Mouse (Mus musculus): Measurements from ENCODE around the gene Ppp1ca. TPM values are rescaled to one million over a fixed set of nuclear protein-coding genes. Genes with fewer than 3 reads are reported as not detected.

Gene Ppp1ca
- 627 and 649 TPM in 2 replicates for polyA plus RNA-seq (2016; fragmentation: Nextera tagmentation; extraction: Ambion mirVana)

DNA sequence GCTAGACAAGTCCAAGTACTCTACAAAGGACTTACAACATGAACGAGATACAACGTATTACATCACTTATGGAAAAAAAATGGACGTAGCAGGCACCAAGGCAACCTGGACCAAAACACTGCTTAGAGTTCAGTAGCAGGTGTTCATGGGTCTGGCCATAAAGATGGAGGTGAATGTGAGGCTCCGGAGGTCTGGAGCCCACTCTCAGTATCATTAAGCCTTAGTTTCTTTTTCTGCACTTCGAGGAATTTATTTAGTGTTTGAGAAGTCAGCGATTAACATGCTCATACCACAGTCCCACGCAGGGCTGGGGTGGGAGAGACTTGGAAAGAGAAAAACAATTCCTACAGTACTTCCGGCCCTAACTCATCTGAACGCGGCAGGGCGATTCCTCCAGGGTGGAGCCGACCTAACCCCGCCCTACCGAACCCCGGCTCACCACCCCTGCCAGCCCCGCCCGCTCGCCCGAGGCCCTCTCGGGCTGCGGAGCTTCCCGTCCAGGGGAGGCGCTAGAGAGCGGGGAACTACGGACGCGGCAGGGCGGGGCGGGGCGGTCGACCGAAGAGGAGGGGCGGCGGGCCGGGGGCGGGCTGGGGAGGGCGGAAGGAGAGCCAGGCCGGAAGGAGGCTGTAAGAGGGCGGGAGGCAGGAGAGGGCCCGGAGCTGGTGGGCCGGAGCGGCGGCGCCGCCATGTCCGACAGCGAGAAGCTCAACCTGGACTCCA, at the start of gene Ppp1ca:
Gene Ppp1ca (plus strand): TSS at position 538 of the 723 bp plus-strand sequence.
- Histone ChIP-seq H3K9me3 (replicated peaks) (no peaks in the 10 kb centered on the region), H3K27me3 (replicated peaks) (no peaks in the 10 kb centered on the region), H3K36me3 (peaks cover 36% of the 10 kb centered on the region), H3K27ac (ENCODE audit: poor library complexity, severe bottlenecking) (peak within 1 kb of the TSS; percentile 88), H3K4me3 (peak within 1 kb of the TSS; percentile 74), H3K4me1 (replicated peaks) (peaks cover 53% of the 10 kb centered on the region), H3K9ac (peak within 1 kb of the TSS; percentile 92), H3K4me2 (peak within 1 kb of the TSS; percentile 86)
- 6% methylated on average over 36 of the region's 47 CpGs for WGBS
- ATAC-seq (ENCODE audit: insufficient number of reproducible peaks, low FRiP score) = peak; percentile 93

DNA sequence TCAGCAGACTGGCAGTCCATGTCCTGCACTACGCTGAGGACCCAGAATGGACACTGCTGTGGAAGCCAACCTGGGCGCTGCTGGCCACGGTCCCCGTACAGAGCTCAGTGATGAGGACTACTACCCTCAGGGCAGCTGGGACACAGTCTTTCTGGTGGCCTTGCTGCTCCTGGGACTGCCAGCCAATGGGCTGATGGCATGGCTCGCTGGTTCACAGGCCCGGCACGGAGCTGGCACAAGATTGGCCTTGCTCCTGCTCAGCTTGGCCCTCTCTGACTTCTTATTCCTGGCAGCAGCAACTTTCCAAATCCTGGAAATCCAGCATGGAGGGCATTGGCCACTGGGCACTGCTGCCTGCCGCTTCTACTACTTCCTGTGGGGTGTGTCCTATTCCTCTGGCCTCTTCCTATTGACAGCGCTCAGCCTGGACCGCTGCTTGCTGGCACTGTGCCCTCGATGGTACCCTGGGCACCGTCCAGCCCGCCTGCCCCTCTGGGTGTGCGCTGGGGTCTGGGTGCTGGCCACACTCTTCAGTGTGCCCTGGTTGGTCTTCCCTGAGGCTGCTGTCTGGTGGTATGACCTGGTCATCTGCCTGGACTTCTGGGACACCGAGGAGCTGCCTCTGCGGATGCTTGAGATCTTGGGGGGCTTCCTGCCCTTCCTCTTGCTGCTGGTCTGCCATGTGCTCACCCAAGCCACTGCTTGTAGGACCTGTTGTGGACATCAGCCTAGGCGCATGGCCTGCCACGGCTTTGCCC, 49.3 kb upstream of the Ppp1ca start:
- Histone ChIP-seq H3K4me2 (no peak overlapping the region), H3K4me1 (replicated peaks) (no peaks in the 10 kb centered on the region), H3K27ac (ENCODE audit: poor library complexity, severe bottlenecking) (no peak overlapping the region), H3K9me3 (replicated peaks) (0 out of 2 replicates have a peak, but pooled peaks cover 5% of the 10 kb centered on the region), H3K27me3 (replicated peaks) (peaks cover 3% of the 10 kb centered on the region; the same call in 1 of the 2 replicates), H3K4me3 (no peak overlapping the region), H3K9ac (no peak overlapping the region), H3K36me3 (no peaks in the 10 kb centered on the region)
- peak; percentile 30; the same call in 1 of the 2 replicates for ATAC-seq (ENCODE audit: insufficient number of reproducible peaks, low FRiP score)
- WGBS = 86% methylated on average over 18 of the region's 18 CpGs

DNA sequence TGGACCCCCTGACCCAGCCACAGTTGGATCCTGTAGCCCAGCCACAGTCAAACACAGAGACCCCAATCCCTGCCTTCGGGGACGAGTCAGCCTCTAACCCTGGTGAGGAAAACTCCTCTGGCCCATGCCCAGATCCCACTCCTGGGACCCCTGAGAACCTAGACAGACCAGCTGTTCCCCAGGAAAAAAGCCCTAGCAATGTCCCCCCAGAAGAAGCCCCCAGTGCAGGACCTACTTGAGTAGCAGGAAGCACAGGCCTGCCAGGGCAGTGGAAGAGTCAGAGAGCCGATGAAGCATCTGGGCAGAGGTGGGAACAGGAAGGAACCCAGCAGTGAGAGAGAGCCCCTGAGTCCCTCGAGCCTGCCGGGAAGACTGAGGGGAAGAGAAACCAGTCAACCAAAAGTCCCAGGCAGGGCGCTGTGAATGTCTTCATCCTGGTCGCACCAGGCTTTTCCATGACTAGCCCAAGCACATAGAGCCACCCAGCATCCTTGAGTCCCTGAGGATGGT, 48.1 kb upstream of the Ppp1ca start, which contains the start of gene Cabp4:
Gene Cabp4 (minus strand): TSS at position 275 of the 510 bp plus-strand sequence.
- H3K9ac ChIP-seq = no peak within 1 kb of the TSS
- ATAC-seq (ENCODE audit: insufficient number of reproducible peaks, low FRiP score) = no peak
- 0 out of 2 replicates have a peak, but pooled peaks cover 5% of the 10 kb centered on the region for H3K9me3 ChIP-seq (replicated peaks)
- 72% methylated on average over 7 of the region's 7 CpGs for WGBS
- H3K36me3 ChIP-seq = no peaks in the 10 kb centered on the region
- H3K27ac ChIP-seq (ENCODE audit: poor library complexity, severe bottlenecking) = no peak within 1 kb of the TSS
- peaks cover 5% of the 10 kb centered on the region for H3K4me1 ChIP-seq (replicated peaks)
- H3K27me3 ChIP-seq (replicated peaks) = no peaks in the 10 kb centered on the region
- H3K4me2 ChIP-seq = no peak within 1 kb of the TSS
- H3K4me3 ChIP-seq = no peak within 1 kb of the TSS

DNA sequence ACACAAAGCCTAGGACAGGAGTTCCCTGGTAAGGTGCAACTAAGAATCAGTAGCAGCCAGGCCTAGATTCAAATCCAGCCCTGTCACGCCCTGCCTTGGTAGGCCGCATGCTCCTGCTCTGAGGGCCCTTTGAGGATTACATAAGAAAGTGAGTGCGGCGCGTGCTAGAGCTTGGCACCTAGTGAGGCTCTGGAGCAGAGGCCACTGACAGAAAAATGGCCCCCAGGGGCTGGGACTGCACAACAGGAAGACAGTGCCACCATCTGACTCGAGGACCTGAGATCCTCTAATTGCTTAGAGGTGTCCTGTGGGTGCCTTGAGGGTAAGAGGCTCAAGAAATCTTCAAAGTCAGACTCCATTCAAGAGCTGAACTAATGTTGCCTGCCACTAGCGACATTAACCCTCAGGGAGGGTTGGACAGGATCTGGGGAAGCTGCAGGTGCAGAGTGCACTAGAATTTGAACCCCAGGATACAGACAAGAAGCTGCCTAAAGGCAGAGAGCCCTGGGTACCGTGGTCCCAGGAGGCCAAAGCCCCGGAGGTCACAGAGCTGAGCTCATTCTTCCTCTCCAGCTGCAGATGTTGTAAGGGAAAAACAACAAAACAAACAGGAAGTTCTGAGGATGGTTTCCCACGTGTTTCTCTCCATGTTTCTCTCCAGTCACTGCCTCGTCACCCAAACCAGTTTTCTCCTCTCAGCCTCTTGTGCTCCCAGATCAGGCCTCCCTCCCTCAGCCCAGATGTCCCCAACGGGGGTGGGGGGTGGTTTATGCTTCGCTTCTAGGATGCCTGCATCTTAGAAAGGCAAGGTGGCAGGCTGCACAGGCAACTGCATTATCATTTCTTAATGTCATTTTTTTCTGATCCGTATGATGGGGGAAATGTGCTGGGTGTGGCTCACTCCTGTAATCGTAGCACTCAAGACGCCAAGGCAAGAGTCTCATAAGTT, 47.0 kb upstream of the Ppp1ca start:
- H3K36me3 ChIP-seq = peaks cover 1% of the 10 kb centered on the region; the same call in 1 of the 2 replicates

GRCm38 (mm10) chr19:4145936-4146335, 45.9 kb upstream of the Ppp1ca start:
- Histone ChIP-seq H3K36me3 (peaks cover 12% of the 10 kb centered on the region), H3K4me2 (no peak overlapping the region), H3K27me3 (replicated peaks) (no peaks in the 10 kb centered on the region), H3K27ac (ENCODE audit: poor library complexity, severe bottlenecking) (no peak overlapping the region), H3K9me3 (replicated peaks) (0 out of 2 replicates have a peak, but pooled peaks cover 5% of the 10 kb centered on the region), H3K9ac (no peak overlapping the region), H3K4me1 (replicated peaks) (peaks cover 23% of the 10 kb centered on the region), H3K4me3 (no peak overlapping the region)
- WGBS = 84% methylated on average over 5 of the region's 5 CpGs
- ATAC-seq (ENCODE audit: insufficient number of reproducible peaks, low FRiP score) = no peak

More for the DNA sequence above, 47.0 kb upstream of the Ppp1ca start:
- Histone ChIP-seq H3K9me3 (replicated peaks) (0 out of 2 replicates have a peak, but pooled peaks cover 5% of the 10 kb centered on the region), H3K27me3 (replicated peaks) (no peaks in the 10 kb centered on the region), H3K4me1 (replicated peaks) (peaks cover 14% of the 10 kb centered on the region), H3K27ac (ENCODE audit: poor library complexity, severe bottlenecking) (no peak overlapping the region), H3K4me3 (no peak overlapping the region), H3K9ac (no peak overlapping the region), H3K4me2 (no peak overlapping the region)
- WGBS = 77% methylated on average over 16 of the region's 16 CpGs
- no peak for ATAC-seq (ENCODE audit: insufficient number of reproducible peaks, low FRiP score)

- WGBS = 57% methylated on average over 12 of the region's 12 CpGs
- H3K27me3 ChIP-seq (replicated peaks) = no peaks in the 10 kb centered on the region
- ATAC-seq (ENCODE audit: insufficient number of reproducible peaks, low FRiP score) = no peak
Observed at GRCm38 (mm10) chr19:4146366-4147021, 45.4 kb upstream of the Ppp1ca start.

GRCm38 (mm10) chr19:4147022-4147405, 44.9 kb upstream of the Ppp1ca start:
- H3K27ac ChIP-seq (ENCODE audit: poor library complexity, severe bottlenecking) = no peak overlapping the region
- H3K4me3 ChIP-seq = no peak overlapping the region
- peaks cover 33% of the 10 kb centered on the region for H3K4me1 ChIP-seq (replicated peaks)
- no peaks in the 10 kb centered on the region for H3K27me3 ChIP-seq (replicated peaks)
- H3K9ac ChIP-seq = no peak overlapping the region
- H3K36me3 ChIP-seq = peaks cover 23% of the 10 kb centered on the region
- ATAC-seq (ENCODE audit: insufficient number of reproducible peaks, low FRiP score) = no peak
- H3K9me3 ChIP-seq (replicated peaks) = 0 out of 2 replicates have a peak, but pooled peaks cover 5% of the 10 kb centered on the region
- WGBS = 56% methylated on average over 3 of the region's 3 CpGs
- no peak overlapping the region for H3K4me2 ChIP-seq

More at GRCm38 (mm10) chr19:4146366-4147021, 45.4 kb upstream of the Ppp1ca start:
- Histone ChIP-seq H3K4me3 (no peak overlapping the region), H3K9ac (no peak overlapping the region), H3K27ac (ENCODE audit: poor library complexity, severe bottlenecking) (no peak overlapping the region), H3K36me3 (peaks cover 18% of the 10 kb centered on the region), H3K4me2 (no peak overlapping the region), H3K9me3 (replicated peaks) (0 out of 2 replicates have a peak, but pooled peaks cover 5% of the 10 kb centered on the region), H3K4me1 (replicated peaks) (peaks cover 28% of the 10 kb centered on the region)

GRCm38 (mm10) chr19:4147782-4148490, 43.9 kb upstream of the Ppp1ca start:
- H3K27me3 ChIP-seq (replicated peaks) = no peaks in the 10 kb centered on the region
- H3K27ac ChIP-seq (ENCODE audit: poor library complexity, severe bottlenecking) = no peak overlapping the region
- ATAC-seq (ENCODE audit: insufficient number of reproducible peaks, low FRiP score) = no peak
- H3K9ac ChIP-seq = peak overlapping the region; percentile 97; the same call in 1 of the 2 replicates
- 38% methylated on average over 9 of the region's 9 CpGs for WGBS
- 0 out of 2 replicates have a peak, but pooled peaks cover 5% of the 10 kb centered on the region for H3K9me3 ChIP-seq (replicated peaks)
- H3K4me2 ChIP-seq = peak overlapping the region; percentile 88
- peak overlapping the region; percentile 97 for H3K4me3 ChIP-seq
- peaks cover 31% of the 10 kb centered on the region for H3K36me3 ChIP-seq
- H3K4me1 ChIP-seq (replicated peaks) = peaks cover 39% of the 10 kb centered on the region

DNA sequence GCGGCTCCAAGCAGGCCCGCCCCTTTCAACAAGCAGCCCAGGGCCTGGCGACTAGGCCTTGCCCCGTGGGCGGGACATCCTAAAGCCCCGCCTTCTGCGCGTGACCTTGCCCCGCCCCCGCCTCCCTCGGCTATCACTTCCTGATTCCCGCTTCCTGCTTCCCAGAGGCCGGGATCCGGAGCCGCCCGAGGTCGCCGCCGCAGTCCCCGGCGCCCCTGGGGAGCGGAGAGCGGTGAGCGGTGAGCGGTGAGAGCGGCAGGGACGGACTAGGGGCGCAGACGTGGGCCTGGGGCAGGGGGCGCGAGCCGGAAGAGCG, 43.4 kb upstream of the Ppp1ca start, which contains the start of gene Coro1b:
Gene Coro1b (plus strand): TSS at position 129 of the 316 bp plus-strand sequence.
- peak; percentile 95 for ATAC-seq (ENCODE audit: insufficient number of reproducible peaks, low FRiP score)
- WGBS = under 1% methylated on average over 32 of the region's 33 CpGs
- peak within 1 kb of the TSS; percentile 75 for H3K27ac ChIP-seq (ENCODE audit: poor library complexity, severe bottlenecking)
- H3K36me3 ChIP-seq = peaks cover 36% of the 10 kb centered on the region
- H3K27me3 ChIP-seq (replicated peaks) = no peaks in the 10 kb centered on the region
- peak within 1 kb of the TSS; percentile 97 for H3K9ac ChIP-seq
- peaks cover 43% of the 10 kb centered on the region for H3K4me1 ChIP-seq (replicated peaks)
- H3K4me3 ChIP-seq = peak within 1 kb of the TSS; percentile 97
- H3K4me2 ChIP-seq = peak within 1 kb of the TSS; percentile 88
- H3K9me3 ChIP-seq (replicated peaks) = 0 out of 2 replicates have a peak, but pooled peaks cover 5% of the 10 kb centered on the region
